Mouse (Mus musculus) lung, postnatal 0 days (tissue): ENCODE data around the gene Zfp108. TPM values are rescaled to one million over a fixed set of nuclear protein-coding genes. Genes with fewer than 3 reads are reported as not detected.

Experiments used
- ATAC-seq: fragments of 200-750 bp; cut with Nextera tagmentation; 2 replicates; pipeline ENCODE4 v1.8.0; 2017; ENCODE audit warnings: moderate library complexity
- DNase-seq: peaks from one replicate; pipeline ENCODE4 v3.0.0-alpha.2; 2016; ENCODE audit warnings: low spot score
- H3K27ac ChIP-seq: fragments of 300-500 bp; sonication (generic); 2 replicates; pipeline ENCODE4 v1.5.1; 2014; ENCODE audit warnings: antibody characterized with exemption, mild to moderate bottlenecking, low read length, mixed read lengths
- H3K27me3 ChIP-seq: fragments of 300-500 bp; sonication (generic); replicated peaks from 2 replicates; pipeline ENCODE4 v1.6.1; 2014; ENCODE audit warnings: low read length, mixed read lengths; ENCODE audit not compliant: insufficient read depth
- H3K36me3 ChIP-seq: fragments of 300-500 bp; sonication (generic); 2 replicates; pipeline ENCODE4 v1.6.1; 2014; ENCODE audit warnings: low read length, mixed read lengths; ENCODE audit not compliant: insufficient read depth
- H3K4me1 ChIP-seq: fragments of 300-500 bp; sonication (generic); 2 replicates; pipeline ENCODE4 v1.6.1; 2014; ENCODE audit warnings: antibody characterized with exemption, low read depth, low read length, mixed read lengths; ENCODE audit not compliant: insufficient read depth
- H3K4me2 ChIP-seq: fragments of 300-500 bp; sonication (generic); replicated peaks from 2 replicates; pipeline ENCODE4 v1.6.1; 2014; ENCODE audit warnings: low read depth, mild to moderate bottlenecking, low read length, moderate library complexity, mixed read lengths
- H3K4me3 ChIP-seq: fragments of 300-500 bp; sonication (generic); 2 replicates; pipeline ENCODE4 v1.5.1; 2014; ENCODE audit warnings: low read depth, low read length
- H3K9ac ChIP-seq: fragments of 300-500 bp; sonication (generic); replicated peaks from 2 replicates; pipeline ENCODE4 v1.6.1; 2014; ENCODE audit warnings: low read depth, mild to moderate bottlenecking
- H3K9me3 ChIP-seq: fragments of 300-500 bp; sonication (generic); 2 replicates; pipeline ENCODE4 v1.6.1; 2016; ENCODE audit warnings: low read length, mixed read lengths
- CTCF ChIP-seq: IDR thresholded peaks from 2 replicates; pipeline ENCODE4 v1.5.1; 2016; ENCODE audit warnings: antibody characterized with exemption, mild to moderate bottlenecking
- EP300 ChIP-seq: IDR thresholded peaks from 2 replicates; pipeline ENCODE4 v1.6.1; 2016; ENCODE audit warnings: antibody characterized with exemption, mild to moderate bottlenecking, control low read depth
- WGBS: fragments of 180-500 bp; shearing (Covaris S2); extraction: QIAGEN DNeasy Blood & Tissue Kit; methylation state at CpG from one replicate; pipeline ENCODE4 v1.1.7; 2014; 5-methylcytosine and 5-hydroxymethylcytosine counted together
- polyA plus RNA-seq: library from polyadenylated mRNA; unstranded; fragments of >200 nt; fragmentation: Nextera tagmentation; extraction: Ambion mirVana; gene quantifications from 2 replicates; pipeline ENCODE4 v1.2.1, GENCODE M21; 2015

The Zfp108 gene
- polyA plus RNA-seq, 1 experiment from 2014 or later, result 2.4 TPM

DNA sequence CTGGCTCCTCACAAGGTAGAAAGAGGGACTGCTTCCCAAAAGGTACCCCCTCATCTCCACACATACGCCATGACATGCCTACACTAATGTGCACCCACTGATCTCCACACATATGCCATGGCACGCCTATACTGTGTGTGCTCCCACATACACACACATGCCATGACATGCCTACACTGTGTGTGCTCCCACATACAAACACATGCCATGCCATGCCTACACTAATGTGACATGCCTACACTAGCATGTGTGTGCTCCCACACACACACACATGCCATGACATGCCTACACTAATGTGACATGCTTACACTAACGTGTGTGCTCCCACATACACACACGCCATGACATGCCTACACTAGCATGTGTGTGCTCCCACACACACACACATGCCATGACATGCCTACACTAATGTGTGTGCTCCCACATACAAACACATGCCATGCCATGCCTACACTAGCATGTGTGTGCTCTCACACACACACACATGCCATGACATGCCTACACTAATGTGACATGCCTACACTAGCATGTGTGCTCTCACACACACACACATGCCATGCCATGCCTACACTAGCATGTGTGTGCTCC, 35.6 kb downstream of the Zfp108 start:
- 95% methylated on average over 4 of the region's 4 CpGs for WGBS
- DNase-seq (no peak), ATAC-seq (no peak)
- no peaks in the 10 kb centered on the region for H3K27me3 ChIP-seq
- peaks cover 28% of the 10 kb centered on the region for H3K36me3 ChIP-seq
- H3K9me3 ChIP-seq, result no peaks in the 10 kb centered on the region
- H3K9ac ChIP-seq, result no peak overlapping the region
- H3K27ac ChIP-seq, result no peak overlapping the region
- no peak overlapping the region for H3K4me3 ChIP-seq
- H3K4me2 ChIP-seq, result no peak overlapping the region
- no peak for TF ChIP-seq EP300
- TF ChIP-seq CTCF, result no peak
- no peaks in the 10 kb centered on the region for H3K4me1 ChIP-seq

DNA sequence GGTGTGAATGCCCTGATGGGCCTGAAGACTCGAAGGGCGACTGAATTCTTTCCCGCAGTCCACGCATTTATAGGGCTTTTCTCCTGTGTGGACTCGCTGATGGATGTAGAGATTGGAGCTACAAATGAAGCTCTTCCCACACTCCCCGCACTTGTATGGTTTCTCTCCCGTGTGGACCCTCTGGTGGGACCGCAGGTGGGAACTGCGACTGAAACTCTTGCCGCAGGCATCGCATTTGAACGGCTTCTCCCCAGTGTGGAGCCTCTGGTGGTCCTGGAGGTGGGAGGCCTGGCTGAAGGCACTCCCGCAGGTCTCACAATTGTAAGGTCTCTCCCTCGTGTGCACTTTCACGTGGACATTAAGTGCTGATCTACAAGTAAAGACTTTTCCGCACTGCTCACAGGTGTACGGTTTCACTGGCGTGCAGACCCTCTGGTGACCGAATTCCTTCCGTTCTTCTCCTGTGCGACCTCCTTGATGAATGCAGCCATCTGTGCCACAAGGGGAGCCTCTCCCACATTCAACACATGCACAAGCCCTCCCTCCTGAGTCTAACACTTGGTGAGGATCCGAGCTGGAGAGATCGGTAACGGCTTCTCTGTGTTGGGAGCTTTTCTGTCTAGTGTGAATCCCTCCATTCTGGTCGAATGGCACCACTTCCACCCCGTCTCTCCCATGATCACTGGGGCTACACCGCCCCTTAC, 36.9 kb downstream of the Zfp108 start:
- no peaks in the 10 kb centered on the region for H3K9me3 ChIP-seq
- no peaks in the 10 kb centered on the region for H3K27me3 ChIP-seq
- no peak overlapping the region for H3K4me2 ChIP-seq
- 88% methylated on average over 27 of the region's 27 CpGs for WGBS
- peaks cover 36% of the 10 kb centered on the region for H3K36me3 ChIP-seq
- H3K9ac ChIP-seq, result no peak overlapping the region
- ATAC-seq (no peak), DNase-seq (no peak)
- H3K4me1 ChIP-seq, result no peaks in the 10 kb centered on the region
- no peak overlapping the region for H3K27ac ChIP-seq
- H3K4me3 ChIP-seq, result no peak overlapping the region
- TF ChIP-seq EP300, result no peak
- TF ChIP-seq CTCF, result no peak

DNA sequence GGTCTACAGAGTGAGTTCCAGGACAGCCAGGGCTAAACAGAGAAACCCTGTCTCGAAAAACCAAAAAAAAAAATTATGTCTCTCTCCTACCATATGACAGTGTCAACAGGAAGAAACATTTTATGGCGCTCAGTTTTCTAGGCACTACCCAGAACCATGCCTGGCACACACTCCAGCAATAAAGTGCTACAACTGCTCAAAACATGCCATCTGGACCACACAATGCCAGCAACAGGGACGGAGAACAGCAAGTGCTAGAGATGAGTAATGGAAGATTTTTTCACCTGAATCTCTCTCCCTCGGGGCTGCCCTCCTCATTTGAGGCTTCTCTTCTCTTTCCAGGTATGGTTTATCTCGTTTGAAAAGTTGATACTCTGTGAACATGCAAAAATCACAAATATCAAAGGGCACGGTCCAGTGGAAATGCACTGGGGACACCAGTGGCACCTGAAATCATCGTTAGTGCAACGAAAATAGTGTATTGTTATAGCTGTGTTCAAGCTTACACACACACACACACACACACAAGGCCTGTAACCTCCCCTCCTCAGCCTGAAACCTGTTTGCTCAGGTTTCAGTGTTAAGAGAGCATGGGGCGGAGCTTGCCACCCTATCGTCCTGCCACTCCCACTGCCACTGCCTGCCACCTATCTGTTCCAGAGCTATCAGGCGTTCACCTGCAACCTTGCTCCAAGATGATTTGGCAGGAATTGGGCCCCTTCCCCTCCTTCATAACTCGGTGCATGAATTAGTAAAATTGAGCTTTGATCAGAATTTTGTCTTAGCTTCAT, 38.7 kb downstream of the Zfp108 start:
- no peaks in the 10 kb centered on the region for H3K27me3 ChIP-seq
- no peak for TF ChIP-seq EP300
- TF ChIP-seq CTCF, result no peak
- H3K36me3 ChIP-seq, result peaks cover 36% of the 10 kb centered on the region
- DNase-seq (no peak), ATAC-seq (no peak; the same call in 1 of the 2 replicates)
- H3K4me1 ChIP-seq, result no peaks in the 10 kb centered on the region
- H3K27ac ChIP-seq, result no peak overlapping the region
- no peaks in the 10 kb centered on the region for H3K9me3 ChIP-seq
- no peak overlapping the region for H3K9ac ChIP-seq
- H3K4me2 ChIP-seq, result no peak overlapping the region
- WGBS, result 76% methylated on average over 12 of the region's 12 CpGs
- no peak overlapping the region for H3K4me3 ChIP-seq

DNA sequence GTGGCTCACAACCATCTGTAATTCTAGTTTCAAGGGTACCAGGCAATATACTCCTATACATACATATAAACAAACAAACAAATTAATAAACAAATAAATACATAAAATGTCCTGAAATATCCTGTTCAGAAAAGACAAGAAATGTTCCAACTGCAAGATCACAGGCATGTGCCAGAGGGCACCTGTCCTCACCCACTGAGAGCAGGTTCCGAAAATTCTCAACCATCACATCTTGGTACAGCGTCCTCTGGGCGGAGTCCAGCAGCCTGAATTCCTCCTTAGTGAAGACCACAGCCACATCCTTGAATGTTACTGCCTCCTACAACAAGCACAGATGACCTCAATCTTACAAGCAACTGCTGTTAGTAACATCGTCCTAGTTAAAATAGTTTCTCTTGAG, 40.2 kb downstream of the Zfp108 start:
- Histone ChIP-seq H3K4me3 (no peak overlapping the region), H3K4me2 (no peak overlapping the region), H3K27me3 (no peaks in the 10 kb centered on the region), H3K36me3 (peaks cover 36% of the 10 kb centered on the region), H3K9me3 (no peaks in the 10 kb centered on the region), H3K9ac (no peak overlapping the region), H3K27ac (no peak overlapping the region), H3K4me1 (no peaks in the 10 kb centered on the region)
- WGBS, result 96% methylated on average over 4 of the region's 4 CpGs
- TF ChIP-seq EP300, result no peak
- no peak for TF ChIP-seq CTCF
- ATAC-seq (no peak), DNase-seq (no peak)

DNA sequence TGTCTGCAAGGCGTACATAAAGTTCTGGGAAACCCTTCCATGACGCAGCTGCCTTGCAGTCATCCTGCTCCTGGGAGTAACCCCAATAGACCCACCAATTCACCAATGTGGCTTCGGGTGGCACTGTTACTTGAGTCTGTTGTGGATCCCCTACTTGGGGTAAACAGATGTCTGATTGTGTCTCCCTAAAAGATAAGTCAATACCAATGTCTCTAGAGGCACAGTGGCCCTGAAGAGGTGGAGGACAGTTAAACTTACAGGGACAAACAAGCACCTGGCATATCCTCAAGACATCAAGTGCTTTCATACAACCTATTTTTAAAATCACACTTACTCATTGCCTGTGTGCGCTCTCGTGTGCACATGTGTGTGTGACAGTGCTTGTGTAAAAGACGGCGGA, 40.8 kb downstream of the Zfp108 start:
- DNase-seq, result no peak
- no peaks in the 10 kb centered on the region; the same call in 1 of the 2 replicates for H3K4me1 ChIP-seq
- H3K36me3 ChIP-seq, result peaks cover 35% of the 10 kb centered on the region
- H3K4me3 ChIP-seq, result no peak overlapping the region
- no peak overlapping the region for H3K27ac ChIP-seq
- ATAC-seq, result no peak
- H3K27me3 ChIP-seq, result no peaks in the 10 kb centered on the region
- H3K4me2 ChIP-seq, result no peak overlapping the region
- no peaks in the 10 kb centered on the region for H3K9me3 ChIP-seq
- WGBS, result 97% methylated on average over 7 of the region's 7 CpGs
- TF ChIP-seq CTCF, result no peak
- no peak overlapping the region for H3K9ac ChIP-seq

DNA sequence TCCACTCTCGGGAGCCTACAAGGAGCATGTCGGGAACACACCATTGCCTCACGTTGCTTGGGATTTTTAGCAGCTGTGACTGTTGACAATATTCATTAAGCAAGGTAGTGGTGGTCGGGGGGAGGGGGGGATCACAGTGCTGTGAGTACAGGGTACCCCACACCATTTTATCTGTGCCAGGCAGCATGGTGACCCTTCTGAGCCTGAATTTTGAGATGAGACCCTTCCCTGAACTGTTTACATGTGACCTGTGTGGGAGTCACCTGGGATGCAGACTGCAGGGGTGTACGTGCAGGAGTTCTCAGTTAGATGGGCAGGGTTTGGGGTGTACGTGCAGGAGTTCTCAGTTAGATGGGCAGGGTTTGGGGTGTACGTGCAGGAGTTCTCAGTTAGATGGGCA, 41.8 kb downstream of the Zfp108 start:
- WGBS, result 97% methylated on average over 7 of the region's 7 CpGs
- H3K36me3 ChIP-seq, result peaks cover 25% of the 10 kb centered on the region
- TF ChIP-seq CTCF (no peak), EP300 (no peak)
- no peak overlapping the region for H3K27ac ChIP-seq
- no peaks in the 10 kb centered on the region for H3K27me3 ChIP-seq
- H3K4me3 ChIP-seq, result no peak overlapping the region
- ATAC-seq (no peak), DNase-seq (no peak)
- no peak overlapping the region for H3K9ac ChIP-seq
- no peak overlapping the region for H3K4me2 ChIP-seq
- peaks cover 4% of the 10 kb centered on the region; the same call in 1 of the 2 replicates for H3K4me1 ChIP-seq
- H3K9me3 ChIP-seq, result no peaks in the 10 kb centered on the region
